Mouse (Mus musculus) liver, embryonic 14.5 days (tissue): ENCODE results near the gene Arid2. TPM values are rescaled to one million over a fixed set of nuclear protein-coding genes. Genes with fewer than 3 reads are reported as not detected.
A peak's percentile ranks its signal among the peaks of the same experiment; 100 is the strongest.
"Not testable (repeated sequence)": the region's sequence is repeated elsewhere in the genome, so short reads cannot be mapped to it uniquely, and the experiment has no call there.

Source experiments
- ATAC-seq: fragments of 200-750 bp; cut with Nextera tagmentation; 2 replicates; pipeline ENCODE4 v1.8.0; 2017; ENCODE audit warnings: moderate number of reproducible peaks, mild to moderate bottlenecking, moderate library complexity; ENCODE audit not compliant: insufficient read depth
- DNase-seq, 3 experiments: peaks; one replicate each; pipeline ENCODE4 v3.0.0-alpha.2; 2012 to 2013; ENCODE audit warnings: low read depth in 3 of 3, low spot score in 3 of 3
- H3K27ac ChIP-seq: fragments of 300-500 bp; sonication (generic); 2 replicates; pipeline ENCODE4 v1.5.1; 2014; ENCODE audit warnings: moderate library complexity, mild to moderate bottlenecking, control low read depth, inconsistent platforms
- H3K27me3 ChIP-seq: fragments of 300-500 bp; sonication (generic); 2 replicates; pipeline ENCODE4 v1.6.1; 2014; ENCODE audit warnings: mild to moderate bottlenecking, low read length, moderate library complexity; ENCODE audit not compliant: control insufficient read depth, insufficient read depth
- H3K36me3 ChIP-seq: fragments of 300-500 bp; sonication (generic); replicated peaks from 2 replicates; pipeline ENCODE4 v1.6.1; 2014; ENCODE audit warnings: low read depth; ENCODE audit not compliant: control insufficient read depth, insufficient read depth
- H3K4me1 ChIP-seq, 2 experiments: fragments of 200-500 bp in 1 of 2; fragments of 300-500 bp in 1 of 2; sonication (generic) in 1 of 2; replicated peaks; 2 replicates each; pipeline ENCODE4 v1.6.1; 2012 to 2014; ENCODE audit warnings: antibody characterized with exemption in 1 of 2, inconsistent platforms in 1 of 2, low read length in 1 of 2; ENCODE audit not compliant: control insufficient read depth in 2 of 2, insufficient read depth in 2 of 2
- H3K4me2 ChIP-seq: fragments of 300-500 bp; sonication (generic); 2 replicates; pipeline ENCODE4 v1.6.1; 2014; ENCODE audit warnings: low read depth, mild to moderate bottlenecking, control low read depth, moderate library complexity
- H3K4me3 ChIP-seq, 2 experiments: fragments of 200-500 bp in 1 of 2; fragments of 300-500 bp in 1 of 2; sonication (generic) in 1 of 2; 2 replicates each; pipeline ENCODE4 v1.5.1; 2012 to 2014; ENCODE audit warnings: low read depth in 2 of 2, low read length in 2 of 2, mild to moderate bottlenecking in 2 of 2, control low read depth in 1 of 2, inconsistent platforms in 1 of 2, moderate library complexity in 1 of 2; ENCODE audit not compliant: insufficient read depth in 1 of 2
- H3K9ac ChIP-seq: fragments of 300-500 bp; sonication (generic); replicated peaks from 2 replicates; pipeline ENCODE4 v1.6.1; 2014; ENCODE audit warnings: mild to moderate bottlenecking, control low read depth, moderate library complexity
- H3K9me3 ChIP-seq: fragments of 300-500 bp; sonication (generic); 2 replicates; pipeline ENCODE4 v1.6.1; 2016; ENCODE audit warnings: low read length, mixed read lengths; ENCODE audit not compliant: control insufficient read depth
- CTCF ChIP-seq: IDR thresholded peaks from 2 replicates; pipeline ENCODE4 v1.5.1; 2016; ENCODE audit warnings: antibody characterized with exemption, low read depth, control low read depth
- EP300 ChIP-seq: IDR thresholded peaks from 2 replicates; pipeline ENCODE4 v1.6.1; 2016; ENCODE audit warnings: antibody characterized with exemption, low read depth
- WGBS: fragments of 180-500 bp; shearing (Covaris S2); extraction: QIAGEN DNeasy Blood & Tissue Kit; methylation state at CpG from one replicate; pipeline ENCODE4 v1.1.7; 2014; ENCODE audit not compliant: insufficient replicate concordance; 5-methylcytosine and 5-hydroxymethylcytosine counted together
- polyA plus RNA-seq, 2 experiments: library from polyadenylated mRNA; depleted of rRNA in 1 of 2; stranded (reverse) in 1 of 2; unstranded in 1 of 2; fragments of >200 nt; fragmentation: Nextera tagmentation in 1 of 2; extraction: Ambion mirVana in 1 of 2; gene quantifications; 2 replicates each; pipeline versions ENCODE4 v1.2.1 to v1.2.3; 2012 to 2014

Gene Arid2
- polyA plus RNA-seq, 2 experiments, result 8.1 to 8.5 TPM

DNA sequence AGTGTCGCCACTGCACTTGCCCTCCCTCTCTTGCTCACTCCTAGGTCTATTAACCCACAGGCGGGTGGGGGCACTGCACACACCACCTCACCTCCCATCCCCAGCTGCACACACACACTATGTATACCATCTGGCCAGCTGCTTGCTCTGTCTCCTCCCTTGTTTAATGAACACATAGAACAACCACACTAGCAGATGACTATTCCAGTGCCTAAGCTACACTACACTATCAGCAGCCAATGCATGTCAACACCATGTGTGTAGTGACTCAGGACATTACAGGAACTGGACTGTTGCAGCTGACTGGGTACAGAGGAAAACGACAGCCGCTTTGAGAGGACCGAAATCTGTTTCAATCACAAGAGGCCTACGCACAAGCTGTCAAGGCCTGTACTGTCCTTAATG, 121.4 kb downstream of the Arid2 start:
- Histone ChIP-seq H3K4me1 (no peaks in the 10 kb centered on the region), H3K4me3 (no peak overlapping the region), H3K27ac (no peak overlapping the region), H3K4me2 (no peak overlapping the region), H3K9me3 (no peaks in the 10 kb centered on the region), H3K36me3 (peaks cover 23% of the 10 kb centered on the region), H3K9ac (no peak overlapping the region), H3K27me3 (no peaks in the 10 kb centered on the region)
- TF ChIP-seq CTCF, result no peak
- TF ChIP-seq EP300, result no peak
- DNase-seq, result no peak
- WGBS, result 85% methylated on average over 6 of the region's 6 CpGs
- peak; percentile 35; the same call in 1 of the 2 replicates for ATAC-seq

DNA sequence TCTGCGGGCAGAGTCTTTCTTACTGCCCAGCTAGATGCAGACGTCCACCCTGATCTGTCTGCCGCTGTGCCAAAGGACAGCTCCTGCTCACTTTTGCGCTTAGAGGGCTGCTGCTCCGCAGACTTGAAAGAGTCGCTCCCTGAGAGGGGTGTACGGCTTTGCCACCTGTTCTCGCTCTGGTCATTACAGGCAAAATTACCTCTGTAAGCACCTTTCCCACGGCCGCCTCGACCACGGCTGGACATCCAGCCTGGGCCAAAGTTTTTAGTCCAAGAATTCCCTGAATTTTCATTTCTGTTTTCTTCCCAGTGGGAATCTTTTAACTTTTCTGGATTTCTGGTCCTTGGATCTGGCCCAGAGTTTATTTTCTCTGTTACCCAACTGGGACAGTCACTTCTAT, 130.8 kb downstream of the Arid2 start:
- TF ChIP-seq CTCF (no peak), EP300 (no peak)
- no peaks in the 10 kb centered on the region for H3K9me3 ChIP-seq
- H3K4me3 ChIP-seq, result no peak overlapping the region
- 92% methylated on average over 12 of the region's 12 CpGs for WGBS
- H3K4me1 ChIP-seq, result no peaks in the 10 kb centered on the region
- no peak overlapping the region for H3K9ac ChIP-seq
- H3K27ac ChIP-seq, result no peak overlapping the region
- peaks cover 91% of the 10 kb centered on the region for H3K36me3 ChIP-seq
- ATAC-seq (no peak), DNase-seq (no peak)
- H3K27me3 ChIP-seq, result no peaks in the 10 kb centered on the region
- H3K4me2 ChIP-seq, result no peak overlapping the region

DNA sequence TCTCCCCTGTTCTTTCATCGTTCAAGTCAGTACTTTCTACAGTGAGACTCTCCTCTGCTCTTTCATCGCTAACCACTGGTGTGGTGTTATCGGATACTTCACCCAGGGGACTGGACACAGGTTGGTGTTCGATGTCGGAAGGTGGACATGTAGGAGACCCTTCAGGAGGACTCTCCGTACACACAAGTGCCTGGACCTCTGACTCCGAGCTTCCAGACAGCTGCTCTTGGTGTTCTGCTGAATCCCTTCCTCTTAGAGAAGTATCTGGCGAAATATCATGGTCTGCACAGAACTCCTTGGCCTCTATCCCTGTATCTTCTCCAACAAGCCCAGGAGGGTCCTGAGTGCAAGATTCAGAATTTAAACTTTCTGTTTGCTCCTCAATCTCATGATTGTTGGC, 132.6 kb downstream of the Arid2 start:
- WGBS, result 94% methylated on average over 8 of the region's 8 CpGs
- H3K4me2 ChIP-seq, result no peak overlapping the region
- H3K9ac ChIP-seq, result no peak overlapping the region
- peaks cover 86% of the 10 kb centered on the region for H3K36me3 ChIP-seq
- DNase-seq, result no peak
- H3K27ac ChIP-seq, result no peak overlapping the region
- H3K27me3 ChIP-seq, result no peaks in the 10 kb centered on the region
- ATAC-seq, result no peak
- H3K4me3 ChIP-seq, result no peak overlapping the region
- no peaks in the 10 kb centered on the region for H3K4me1 ChIP-seq
- TF ChIP-seq CTCF (no peak), EP300 (no peak)
- H3K9me3 ChIP-seq, result no peaks in the 10 kb centered on the region

DNA sequence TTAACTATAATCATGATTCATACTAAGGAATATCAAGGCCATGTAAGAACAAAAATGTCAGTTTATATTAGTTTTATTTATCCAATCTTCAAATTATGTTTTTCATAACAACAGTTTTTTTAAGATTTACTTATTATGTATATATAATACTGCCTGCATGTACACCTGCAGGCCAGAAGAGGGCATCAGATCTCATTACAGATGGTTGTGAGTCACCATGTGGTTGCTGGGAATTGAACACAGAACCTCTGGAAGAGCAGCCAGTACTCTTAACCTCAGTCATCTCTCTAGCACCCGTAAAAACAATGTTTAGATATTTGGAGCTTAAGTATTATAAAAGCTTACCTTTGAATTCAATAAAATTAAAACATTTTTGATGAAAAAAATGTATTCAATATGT, 146.9 kb downstream of the Arid2 start:
- DNase-seq, result no peak
- H3K27ac ChIP-seq, result no peak overlapping the region
- peaks cover 45% of the 10 kb centered on the region for H3K36me3 ChIP-seq
- no peak overlapping the region for H3K4me3 ChIP-seq
- ATAC-seq, result no peak
- no peak overlapping the region for H3K4me2 ChIP-seq
- H3K27me3 ChIP-seq, result no peaks in the 10 kb centered on the region
- no peaks in the 10 kb centered on the region for H3K4me1 ChIP-seq
- H3K9ac ChIP-seq, result no peak overlapping the region
- H3K9me3 ChIP-seq, result no peaks in the 10 kb centered on the region
- WGBS, result 81% methylated on average over 1 of the region's 1 CpGs
- TF ChIP-seq EP300 (no peak), CTCF (peak; percentile 29; the same call in 1 of the 2 replicates)

DNA sequence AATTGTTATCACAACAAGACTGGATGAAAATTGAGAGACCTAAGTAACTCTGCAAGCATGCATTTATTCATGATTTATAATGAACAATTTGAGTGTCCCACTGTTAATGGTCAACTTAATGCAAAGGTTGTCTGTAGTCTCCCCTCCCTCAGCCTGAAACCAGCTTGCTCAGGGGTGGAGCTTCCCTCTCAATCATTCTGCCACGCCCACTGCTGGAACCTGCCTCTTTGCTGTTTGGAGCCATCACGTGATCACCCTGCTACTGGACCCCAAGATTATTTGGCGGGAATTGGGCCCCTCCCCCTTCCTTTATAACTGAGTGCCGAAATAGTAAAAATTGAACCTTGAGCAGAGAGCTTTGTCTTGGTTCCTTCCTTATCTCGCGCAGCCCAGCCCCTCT, 154.2 kb downstream of the Arid2 start:
- not testable (repeated sequence) for H3K9ac ChIP-seq, H3K27ac ChIP-seq, H3K4me3 ChIP-seq, H3K4me1 ChIP-seq, H3K9me3 ChIP-seq, ATAC-seq, DNase-seq, H3K4me2 ChIP-seq, H3K27me3 ChIP-seq
- 62% methylated on average over 5 of the region's 6 CpGs for WGBS
- peaks cover 26% of the 10 kb centered on the region for H3K36me3 ChIP-seq
